Mouse (Mus musculus): ENCODE measurements around the gene Mlh3. TPM values are rescaled to one million over a fixed set of nuclear protein-coding genes. Genes with fewer than 3 reads are reported as not detected.

Mlh3 gene
- 9.5 and 11.1 TPM in 2 replicates for polyA plus RNA-seq (2014; fragmentation: Nextera tagmentation; extraction: Ambion mirVana)

GRCm38 (mm10) chr12:85270319-85270718, at the start of gene Mlh3:
Mlh3 (minus strand) TSS chr12:85270599.
- Histone ChIP-seq H3K4me2 (ENCODE audit: low read depth) (peak within 1 kb of the TSS; percentile 48), H3K36me3 (ENCODE audit: control insufficient read depth, insufficient read depth, low read length) (no peaks in the 10 kb centered on the region), H3K27ac (ENCODE audit: low read depth, low read length) (peak within 1 kb of the TSS; percentile 49), H3K4me1 (ENCODE audit: control insufficient read depth, insufficient read depth, low read length) (no peaks in the 10 kb centered on the region), H3K27me3 (ENCODE audit: control insufficient read depth, insufficient read depth, low read length) (no peaks in the 10 kb centered on the region), H3K9me3 (ENCODE audit: control insufficient read depth, low read length) (no peaks in the 10 kb centered on the region), H3K4me3 (ENCODE audit: low read depth, low read length) (peak within 1 kb of the TSS; percentile 40), H3K9ac (ENCODE audit: low read length) (peak within 1 kb of the TSS; percentile 62)
- DNase-seq (ENCODE audit: low spot score) (peak; percentile 87), ATAC-seq (ENCODE audit: insufficient read depth, low FRiP score, low TSS enrichment) (peak; percentile 83)
- under 1% methylated on average over 35 of the region's 35 CpGs for WGBS

DNA sequence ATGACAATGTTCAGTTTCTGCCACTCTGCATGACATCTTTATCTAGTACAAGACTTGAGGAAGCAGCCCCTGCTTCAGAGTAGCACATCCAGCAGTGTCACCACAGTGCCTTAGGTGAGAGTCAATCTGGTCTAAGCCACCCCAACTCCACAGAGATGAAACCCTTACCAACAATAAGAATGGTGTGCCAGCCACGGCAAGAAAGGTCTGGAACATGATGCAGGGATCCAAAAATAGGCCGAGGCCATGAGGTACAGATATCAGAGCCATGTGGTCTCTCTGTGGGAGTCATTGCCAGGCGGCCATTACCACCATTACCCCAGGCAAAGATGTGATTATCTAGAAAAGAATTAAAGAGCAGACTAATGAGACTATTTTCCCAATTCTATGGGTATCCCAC, 38.3 kb upstream of the Mlh3 start:
- no peaks in the 10 kb centered on the region for H3K27me3 ChIP-seq (ENCODE audit: control insufficient read depth, insufficient read depth, low read length)
- H3K27ac ChIP-seq (ENCODE audit: low read depth, low read length) = no peak overlapping the region
- no peak overlapping the region for H3K4me3 ChIP-seq (ENCODE audit: low read depth, low read length)
- H3K9me3 ChIP-seq (ENCODE audit: control insufficient read depth, low read length) = no peaks in the 10 kb centered on the region
- H3K36me3 ChIP-seq (ENCODE audit: control insufficient read depth, insufficient read depth, low read length) = peaks cover 19% of the 10 kb centered on the region
- no peak overlapping the region for H3K4me2 ChIP-seq (ENCODE audit: low read depth)
- H3K4me1 ChIP-seq (ENCODE audit: control insufficient read depth, insufficient read depth, low read length) = peaks cover 3% of the 10 kb centered on the region
- no peak for ATAC-seq (ENCODE audit: insufficient read depth, low FRiP score, low TSS enrichment)
- DNase-seq (ENCODE audit: low spot score) = no peak
- 83% methylated on average over 3 of the region's 3 CpGs for WGBS
- no peak overlapping the region for H3K9ac ChIP-seq (ENCODE audit: low read length)

DNA sequence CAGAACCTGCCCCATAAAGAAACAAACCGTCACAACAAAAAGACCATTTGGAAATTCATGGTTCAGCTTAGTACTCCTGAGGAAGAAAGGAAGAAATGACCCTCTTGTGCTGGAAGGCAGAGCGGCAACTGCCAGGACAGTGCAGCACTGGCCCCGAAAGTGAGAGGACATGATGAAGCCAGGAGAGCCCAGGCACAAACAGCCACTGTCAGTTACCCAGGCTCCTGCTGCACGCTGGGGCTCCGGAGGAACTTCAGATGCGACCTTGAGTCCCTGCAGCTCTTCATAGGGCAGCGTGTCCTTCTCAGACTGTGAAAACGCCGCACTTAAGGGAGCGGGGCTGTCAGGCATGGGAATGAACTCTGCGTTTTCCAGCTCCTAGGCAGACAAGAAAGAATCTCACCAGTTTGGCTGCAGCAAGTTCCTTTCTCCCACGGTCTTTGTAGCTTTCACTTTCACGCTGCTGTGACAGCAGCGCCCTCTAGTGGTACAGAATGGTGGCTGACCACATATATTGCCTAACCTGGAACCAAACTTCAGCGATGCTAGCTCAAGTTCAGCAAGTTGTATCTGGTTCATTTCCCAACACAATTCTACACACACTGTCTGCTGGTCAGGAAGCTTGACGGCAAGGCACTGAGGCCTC, 35.0 kb upstream of the Mlh3 start:
- Histone ChIP-seq H3K36me3 (ENCODE audit: control insufficient read depth, insufficient read depth, low read length) (peaks cover 28% of the 10 kb centered on the region), H3K9ac (ENCODE audit: low read length) (no peak overlapping the region), H3K27ac (ENCODE audit: low read depth, low read length) (no peak overlapping the region), H3K4me2 (ENCODE audit: low read depth) (no peak overlapping the region), H3K27me3 (ENCODE audit: control insufficient read depth, insufficient read depth, low read length) (no peaks in the 10 kb centered on the region), H3K9me3 (ENCODE audit: control insufficient read depth, low read length) (no peaks in the 10 kb centered on the region), H3K4me1 (ENCODE audit: control insufficient read depth, insufficient read depth, low read length) (peaks cover 3% of the 10 kb centered on the region), H3K4me3 (ENCODE audit: low read depth, low read length) (no peak overlapping the region)
- 48% methylated on average over 16 of the region's 16 CpGs for WGBS
- peak; percentile 84 for DNase-seq (ENCODE audit: low spot score)
- ATAC-seq (ENCODE audit: insufficient read depth, low FRiP score, low TSS enrichment) = no peak

- Histone ChIP-seq H3K4me1 (ENCODE audit: control insufficient read depth, insufficient read depth, low read length) (peaks cover 3% of the 10 kb centered on the region), H3K9me3 (ENCODE audit: control insufficient read depth, low read length) (no peaks in the 10 kb centered on the region), H3K4me2 (ENCODE audit: low read depth) (no peak overlapping the region), H3K36me3 (ENCODE audit: control insufficient read depth, insufficient read depth, low read length) (peaks cover 28% of the 10 kb centered on the region), H3K4me3 (ENCODE audit: low read depth, low read length) (no peak overlapping the region), H3K27me3 (ENCODE audit: control insufficient read depth, insufficient read depth, low read length) (no peaks in the 10 kb centered on the region), H3K9ac (ENCODE audit: low read length) (no peak overlapping the region), H3K27ac (ENCODE audit: low read depth, low read length) (no peak overlapping the region)
- 81% methylated on average over 4 of the region's 4 CpGs for WGBS
- DNase-seq (ENCODE audit: low spot score) = no peak
- no peak for ATAC-seq (ENCODE audit: insufficient read depth, low FRiP score, low TSS enrichment)
These were observed 34.3 kb upstream of the Mlh3 start for GRCm38 (mm10) chr12:85304725-85305124.

DNA sequence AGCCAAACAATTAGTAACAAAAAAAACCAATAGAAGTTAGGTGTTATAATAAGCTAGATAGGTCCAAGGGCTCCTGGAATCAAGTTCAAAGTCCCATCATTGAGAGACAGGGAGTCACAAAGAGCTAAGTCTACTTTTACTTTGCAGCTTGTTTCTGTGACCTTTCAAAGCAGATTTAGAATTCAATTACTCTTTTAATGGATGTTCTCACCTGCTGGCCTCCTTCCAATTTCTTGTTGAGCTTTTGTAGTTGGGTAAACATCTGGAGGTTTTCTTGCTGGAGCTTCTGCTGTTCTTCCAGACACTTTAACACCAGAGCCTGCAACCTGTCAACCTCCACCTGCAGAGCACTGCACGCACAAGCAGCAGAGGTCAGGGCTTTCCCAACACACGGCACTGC, 32.9 kb upstream of the Mlh3 start:
- Histone ChIP-seq H3K9me3 (ENCODE audit: control insufficient read depth, low read length) (no peaks in the 10 kb centered on the region), H3K9ac (ENCODE audit: low read length) (no peak overlapping the region), H3K4me3 (ENCODE audit: low read depth, low read length) (no peak overlapping the region), H3K4me1 (ENCODE audit: control insufficient read depth, insufficient read depth, low read length) (peaks cover 6% of the 10 kb centered on the region), H3K36me3 (ENCODE audit: control insufficient read depth, insufficient read depth, low read length) (peaks cover 20% of the 10 kb centered on the region), H3K27me3 (ENCODE audit: control insufficient read depth, insufficient read depth, low read length) (no peaks in the 10 kb centered on the region), H3K27ac (ENCODE audit: low read depth, low read length) (no peak overlapping the region), H3K4me2 (ENCODE audit: low read depth) (no peak overlapping the region)
- 68% methylated on average over 2 of the region's 2 CpGs for WGBS
- ATAC-seq (ENCODE audit: insufficient read depth, low FRiP score, low TSS enrichment) (no peak), DNase-seq (ENCODE audit: low spot score) (no peak)

- ATAC-seq (ENCODE audit: insufficient read depth, low FRiP score, low TSS enrichment) = no peak
- no peak for DNase-seq (ENCODE audit: low spot score)
- no peaks in the 10 kb centered on the region for H3K9me3 ChIP-seq (ENCODE audit: control insufficient read depth, low read length)
- no peaks in the 10 kb centered on the region for H3K27me3 ChIP-seq (ENCODE audit: control insufficient read depth, insufficient read depth, low read length)
- H3K4me2 ChIP-seq (ENCODE audit: low read depth) = no peak overlapping the region
- peaks cover 4% of the 10 kb centered on the region; the same call in 1 of the 2 replicates for H3K4me1 ChIP-seq (ENCODE audit: control insufficient read depth, insufficient read depth, low read length)
- H3K9ac ChIP-seq (ENCODE audit: low read length) = no peak overlapping the region
- H3K4me3 ChIP-seq (ENCODE audit: low read depth, low read length) = no peak overlapping the region
- 63% methylated on average over 1 of the region's 1 CpGs for WGBS
- peaks cover 9% of the 10 kb centered on the region for H3K36me3 ChIP-seq (ENCODE audit: control insufficient read depth, insufficient read depth, low read length)
- no peak overlapping the region for H3K27ac ChIP-seq (ENCODE audit: low read depth, low read length)
These were observed 28.4 kb upstream of the Mlh3 start for GRCm38 (mm10) chr12:85298835-85299180.

- no peaks in the 10 kb centered on the region for H3K27me3 ChIP-seq (ENCODE audit: control insufficient read depth, insufficient read depth, low read length)
- no peak overlapping the region for H3K4me2 ChIP-seq (ENCODE audit: low read depth)
- ATAC-seq (ENCODE audit: insufficient read depth, low FRiP score, low TSS enrichment) (no peak), DNase-seq (ENCODE audit: low spot score) (no peak)
- H3K27ac ChIP-seq (ENCODE audit: low read depth, low read length) = peak overlapping the region; percentile 29; the same call in 1 of the 2 replicates
- H3K9me3 ChIP-seq (ENCODE audit: control insufficient read depth, low read length) = no peaks in the 10 kb centered on the region
- H3K36me3 ChIP-seq (ENCODE audit: control insufficient read depth, insufficient read depth, low read length) = peaks cover 9% of the 10 kb centered on the region
- 29% methylated on average over 11 of the region's 11 CpGs for WGBS
- H3K4me1 ChIP-seq (ENCODE audit: control insufficient read depth, insufficient read depth, low read length) = peaks cover 4% of the 10 kb centered on the region; the same call in 1 of the 2 replicates
- no peak overlapping the region for H3K4me3 ChIP-seq (ENCODE audit: low read depth, low read length)
- H3K9ac ChIP-seq (ENCODE audit: low read length) = no peak overlapping the region
These were observed 27.9 kb upstream of the Mlh3 start for GRCm38 (mm10) chr12:85298127-85298834.

DNA sequence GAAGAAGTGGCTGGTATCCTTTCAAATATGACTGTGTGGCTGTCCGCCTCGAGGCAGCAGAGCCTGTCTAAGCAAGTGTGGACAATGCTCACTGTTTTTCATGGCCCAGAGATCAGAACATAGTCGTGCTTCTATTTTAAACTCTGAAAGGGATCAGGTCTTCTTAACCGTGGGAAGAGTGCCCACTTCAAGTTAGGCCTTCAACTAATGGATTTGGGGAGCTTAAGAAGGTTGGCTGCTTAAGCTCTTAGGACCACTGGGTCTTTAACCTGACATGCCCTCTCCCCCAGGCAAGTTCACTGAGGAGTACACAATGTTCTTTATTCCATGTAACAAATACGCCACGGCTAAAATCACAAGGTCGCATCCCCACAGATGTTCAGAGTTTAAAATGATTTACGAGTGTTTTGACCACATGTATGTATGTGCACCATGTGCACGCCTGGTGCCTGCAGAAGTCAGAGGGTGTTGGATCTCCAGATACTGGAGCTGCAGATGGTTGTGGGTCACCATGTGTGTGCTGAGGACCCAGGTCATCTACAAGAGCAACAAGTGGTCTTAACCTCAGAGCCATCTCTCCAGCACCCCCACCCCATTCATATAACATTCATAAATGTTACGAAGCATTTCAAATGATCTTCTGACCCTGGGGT, 27.1 kb upstream of the Mlh3 start:
- no peak for ATAC-seq (ENCODE audit: insufficient read depth, low FRiP score, low TSS enrichment)
- Histone ChIP-seq H3K27me3 (ENCODE audit: control insufficient read depth, insufficient read depth, low read length) (no peaks in the 10 kb centered on the region), H3K27ac (ENCODE audit: low read depth, low read length) (peak overlapping the region; percentile 29; the same call in 1 of the 2 replicates), H3K36me3 (ENCODE audit: control insufficient read depth, insufficient read depth, low read length) (peaks cover 9% of the 10 kb centered on the region), H3K4me3 (ENCODE audit: low read depth, low read length) (no peak overlapping the region), H3K4me2 (ENCODE audit: low read depth) (no peak overlapping the region), H3K9me3 (ENCODE audit: control insufficient read depth, low read length) (no peaks in the 10 kb centered on the region), H3K9ac (ENCODE audit: low read length) (no peak overlapping the region), H3K4me1 (ENCODE audit: control insufficient read depth, insufficient read depth, low read length) (peaks cover 4% of the 10 kb centered on the region; the same call in 1 of the 2 replicates)
- DNase-seq (ENCODE audit: low spot score) = no peak
- 72% methylated on average over 10 of the region's 10 CpGs for WGBS

All from neural tube, embryonic 11.5 days (tissue).